Mouse (Mus musculus) heart, postnatal 14 days (tissue): ENCODE results near the gene Tor1a. TPM values are rescaled to one million over a fixed set of nuclear protein-coding genes. Genes with fewer than 3 reads are reported as not detected.
A peak's percentile ranks its signal among the peaks of the same experiment; 100 is the strongest.

ENCODE experiments used
- DNase-seq, 2 experiments: peaks; one replicate each; pipeline ENCODE4 v3.0.0; 2021 to 2022
- intact Hi-C: fragments of 180-260 bp; cut with DNase I; formaldehyde crosslinking; loops from one replicate; pipeline ENCODE4 v1.15.1; 2025
- long read RNA-seq, 2 experiments: library from polyadenylated mRNA; stranded (forward); transcript quantifications; one replicate each; pipeline ENCODE4 v2.0.0; 2021
- total RNA-seq, 2 experiments: library from RNA; stranded (reverse); gene quantifications; 2 replicates each; pipeline ENCODE4 v1.2.3; 2021

Tor1a gene
- 10 to 100 TPM; 13.5 to 13.9 TPM for total RNA-seq
- long read RNA-seq, experiment 1, transcript Tor1a-201 (5 exons, 1,401 nt), result major isoform, 33 of 39 reads
- long read RNA-seq, experiment 1, partial matches to known transcripts, result 0 of 39 reads
- long read RNA-seq, experiment 1, other reads (novel, unspliced or antisense), result 2 of 39 reads
- long read RNA-seq, experiment 2, transcript Tor1a-201 (5 exons, 1,401 nt), result major isoform, 24 of 26 reads
- long read RNA-seq, experiment 2, partial matches to known transcripts, result 0 of 26 reads
- long read RNA-seq, experiment 2, other reads (novel, unspliced or antisense), result 0 of 26 reads

GRCm38 (mm10) chr2:30967352-30968327 lies at the start of gene Tor1a:
Gene Tor1a, minus strand, starts transcription at chr2:30967933.
- peak; percentile 89 to 91 for DNase-seq
- intact Hi-C loops, result no loop called here

- intact Hi-C loops, result no loop called here
These were observed 45.8 kb upstream of the Tor1a start for GRCm38 (mm10) chr2:31013371-31014120.

GRCm38 (mm10) chr2:31007208-31007607 lies 39.5 kb upstream of the Tor1a start:
- DNase-seq, result no peak
- intact Hi-C loops, result no loop called here

More at GRCm38 (mm10) chr2:31013371-31014120, 45.8 kb upstream of the Tor1a start:
- DNase-seq, result no peak

GRCm38 (mm10) chr2:31006434-31006833 lies 38.7 kb upstream of the Tor1a start:
- intact Hi-C loops, result no loop called here
- peak; percentile 58 to 64 for DNase-seq

- no peak for DNase-seq
- intact Hi-C loops, result no loop called here
These were observed 37.7 kb upstream of the Tor1a start for GRCm38 (mm10) chr2:31005453-31005852.

- intact Hi-C loops, result no loop called here
- no peak for DNase-seq
These were observed 35.1 kb upstream of the Tor1a start for GRCm38 (mm10) chr2:31002857-31003256.

- no peak for DNase-seq
- intact Hi-C loops, result no loop called here
These were observed 30.9 kb upstream of the Tor1a start for GRCm38 (mm10) chr2:30998443-30999260.

GRCm38 (mm10) chr2:30995432-30995996 lies 27.8 kb upstream of the Tor1a start:
- intact Hi-C loops, result no loop called here
- DNase-seq, result peak; percentile 69 to 80

GRCm38 (mm10) chr2:30994853-30995252 lies 27.1 kb upstream of the Tor1a start:
- intact Hi-C loops, result no loop called here
- no peak for DNase-seq

GRCm38 (mm10) chr2:30990221-30990620 lies 22.5 kb upstream of the Tor1a start:
- intact Hi-C loops, result no loop called here
- DNase-seq, result no peak

- DNase-seq, result peak in 1 of 2 experiments; percentile 38
- intact Hi-C loops, result no loop called here
These were observed 17.6 kb upstream of the Tor1a start for GRCm38 (mm10) chr2:30985111-30986020.

- intact Hi-C loops, result no loop called here
- peak in 1 of 2 experiments; percentile 6 for DNase-seq
These were observed 15.3 kb upstream of the Tor1a start for GRCm38 (mm10) chr2:30983024-30983423.

- intact Hi-C loops, result no loop called here
- DNase-seq, result peak; percentile 99
These were observed 14.2 kb upstream of the Tor1a start, which contains the start of the genes BC005624 and Usp20 for GRCm38 (mm10) chr2:30981790-30982513. Gene BC005624, minus strand, starts transcription at chr2:30982201. Gene Usp20, plus strand, starts transcription at chr2:30982279.

GRCm38 (mm10) chr2:30966826-30967225 lies 907 bp downstream of the Tor1a start:
- intact Hi-C loops, result no loop called here
- DNase-seq, result no peak

- intact Hi-C loops, result no loop called here
- no peak for DNase-seq
These were observed 2.1 kb downstream of the Tor1a start for GRCm38 (mm10) chr2:30965627-30966026.

- DNase-seq, result no peak
- intact Hi-C loops, result no loop called here
These were observed 5.0 kb downstream of the Tor1a start for GRCm38 (mm10) chr2:30962570-30963254.

- DNase-seq, result no peak
- intact Hi-C loops, result no loop called here
These were observed 7.9 kb downstream of the Tor1a start for GRCm38 (mm10) chr2:30959856-30960255.
